Mouse (Mus musculus) limb, embryonic 10.5 days (tissue): Measurements from ENCODE around the gene Wars. TPM values are rescaled to one million over a fixed set of nuclear protein-coding genes. Genes with fewer than 3 reads are reported as not detected.
A peak's percentile ranks its signal among the peaks of the same experiment; 100 is the strongest.

Experiments used
- microRNA counts: library from miRNA; unstranded; fragments of <30 nt; microRNA quantifications from one replicate; lab custom pipeline; 2017
- microRNA-seq: library from miRNA; unstranded; fragments of <30 nt; microRNA quantifications from one replicate; pipeline ENCODE4, GENCODE M21; 2017
- polyA plus RNA-seq: library from polyadenylated mRNA; unstranded; fragments of >200 nt; fragmentation: Nextera tagmentation; extraction: Ambion mirVana; gene quantifications from 2 replicates; pipeline ENCODE4 v1.2.1, GENCODE M21; 2016

The Wars gene
- polyA plus RNA-seq, 1 experiment from 2014 or later: 138 TPM

MicroRNAs within 50 kb of the gene (microRNA counts, 519-probe panel; counts per million panel counts)
- 684 counts per million, percentile 72 among the panel's probes with 10 or more counts for microRNA mmu-miR-345-3p (lab: Ali Mortazavi, UCI)
- microRNA mmu-miR-345-5p (lab: Ali Mortazavi, UCI): 684 counts per million, percentile 72 among the panel's probes with 10 or more counts

Small RNA genes within 50 kb of the gene (microRNA-seq; reads per million reads assigned to microRNA genes)
- 150 reads per million, percentile 54 among the genes with 10 or more reads in this experiment for gene Mir345

Other genes starting within 250 kb of the Wars start
- gene Degs2, start 191.9 kb downstream of the Wars start, polyA plus RNA-seq: 1.3 and 1.8 TPM in 2 replicates
- gene Yy1, start 101.2 kb downstream of the Wars start, polyA plus RNA-seq: 16.9 and 19.0 TPM in 2 replicates
- 12.8 and 13.8 TPM in 2 replicates for gene Slc25a29, start 58.3 kb downstream of the Wars start, polyA plus RNA-seq
- gene Slc25a47, start 58.1 kb downstream of the Wars start, polyA plus RNA-seq: 13.1 and 15.6 TPM in 2 replicates
- 11.8 and 12.3 TPM in 2 replicates for gene Wdr25, start 543 bp downstream of the Wars start, polyA plus RNA-seq
- gene Begain, start 174.0 kb upstream of the Wars start, polyA plus RNA-seq: 2.3 and 2.5 TPM in 2 replicates